Mouse (Mus musculus) erythroblast, embryonic 14.5 days (primary cell): ENCODE results near the gene Pmf1.

Experiments used
- GATA1 ChIP-seq: IDR thresholded peaks from 2 replicates; pipeline ENCODE4 v1.6.1; 2012; ENCODE audit warnings: low read length, inconsistent platforms, mixed read lengths
- TAL1 ChIP-seq: IDR thresholded peaks from 3 replicates; pipeline ENCODE4 v1.6.1; 2012; ENCODE audit warnings: low read length, inconsistent platforms, mixed read lengths

- TF ChIP-seq TAL1 (no peak), GATA1 (no peak)
Measured at GRCm38 (mm10) chr3:88450379-88451131, 40.4 kb upstream of the Pmf1 start.
